Mouse (Mus musculus): ENCODE measurements around the gene Krt26.

GRCm38 (mm10) chr11:99310882-99311281 lies 26.9 kb downstream of the Krt26 start:
- TF ChIP-seq CTCF (IDR thresholded peaks at IDR 0.05; ENCODE audit: low read depth, low read length) (no peak), POLR2A (IDR thresholded peaks at IDR 0.05; ENCODE audit: borderline replicate concordance, low read depth, low read length) (no peak)

All from bone marrow macrophage, adult 2 months (primary cell).